Comparison of ENCODE assay signal across 14 mouse cellular contexts in the genomic region with DNA sequence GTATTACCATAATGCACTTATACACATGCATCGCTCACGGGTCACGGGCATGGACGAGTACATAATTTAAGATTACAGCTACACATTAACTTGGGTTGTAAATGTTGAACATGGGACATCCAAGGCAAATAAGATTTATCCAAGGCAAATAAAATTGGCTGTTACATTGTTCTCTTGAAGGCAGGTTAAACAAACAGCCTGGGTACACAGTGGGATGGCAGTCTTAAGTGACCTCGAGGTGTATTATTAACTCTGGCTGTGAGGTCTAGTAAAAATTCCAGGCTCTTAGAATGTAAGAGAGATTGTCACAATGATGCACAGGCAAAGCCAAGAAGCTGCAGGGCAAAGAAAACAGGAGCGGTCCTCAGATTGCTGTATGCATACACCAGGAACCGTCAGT.
"Had no signal": no experiment of that assay in that cellular context is flagged by ENCODE, and none has a peak within 500 bp of the region (broad histone marks: within the 10 kb centered on the region; RNA-seq: fewer than 3 reads in every experiment).

No protein-coding gene starts in this region.

- H3K4me2 ChIP-seq: limb, embryonic 12.5 days; limb, embryonic 15.5 days; liver, embryonic 13.5 days; midbrain, embryonic 11.5 days had no signal

- H3K27me3 ChIP-seq: limb, embryonic 15.5 days; liver, embryonic 13.5 days had no signal

- H3K36me3 ChIP-seq: limb, embryonic 12.5 days; limb, embryonic 15.5 days; liver, embryonic 13.5 days had no signal

- H3K4me1 ChIP-seq: limb, embryonic 15.5 days; liver, embryonic 13.5 days had no signal

- H3K4me3 ChIP-seq: limb, embryonic 12.5 days; limb, embryonic 15.5 days; liver, embryonic 13.5 days had no signal

- ATAC-seq: hindbrain, embryonic 16.5 days had no signal

- H3K27ac ChIP-seq: limb, embryonic 12.5 days; limb, embryonic 15.5 days; liver, embryonic 13.5 days had no signal

- H3K9ac ChIP-seq: limb, embryonic 12.5 days; limb, embryonic 15.5 days; liver, embryonic 13.5 days had no signal

- DNase-seq: kidney, adult 18-20 months; kidney, postnatal 25 days; left cerebral cortex, postnatal 4 days; liver, embryonic 13.5 days; lung, adult 2 months; lung, postnatal 14 days; lung, postnatal 4 days; midbrain, embryonic 14.5 days; thymus, adult 18-20 months; thymus, postnatal 36 days had no signal

- H3K9me3 ChIP-seq: limb, embryonic 12.5 days; limb, embryonic 15.5 days had no signal
